In the genomic region with DNA sequence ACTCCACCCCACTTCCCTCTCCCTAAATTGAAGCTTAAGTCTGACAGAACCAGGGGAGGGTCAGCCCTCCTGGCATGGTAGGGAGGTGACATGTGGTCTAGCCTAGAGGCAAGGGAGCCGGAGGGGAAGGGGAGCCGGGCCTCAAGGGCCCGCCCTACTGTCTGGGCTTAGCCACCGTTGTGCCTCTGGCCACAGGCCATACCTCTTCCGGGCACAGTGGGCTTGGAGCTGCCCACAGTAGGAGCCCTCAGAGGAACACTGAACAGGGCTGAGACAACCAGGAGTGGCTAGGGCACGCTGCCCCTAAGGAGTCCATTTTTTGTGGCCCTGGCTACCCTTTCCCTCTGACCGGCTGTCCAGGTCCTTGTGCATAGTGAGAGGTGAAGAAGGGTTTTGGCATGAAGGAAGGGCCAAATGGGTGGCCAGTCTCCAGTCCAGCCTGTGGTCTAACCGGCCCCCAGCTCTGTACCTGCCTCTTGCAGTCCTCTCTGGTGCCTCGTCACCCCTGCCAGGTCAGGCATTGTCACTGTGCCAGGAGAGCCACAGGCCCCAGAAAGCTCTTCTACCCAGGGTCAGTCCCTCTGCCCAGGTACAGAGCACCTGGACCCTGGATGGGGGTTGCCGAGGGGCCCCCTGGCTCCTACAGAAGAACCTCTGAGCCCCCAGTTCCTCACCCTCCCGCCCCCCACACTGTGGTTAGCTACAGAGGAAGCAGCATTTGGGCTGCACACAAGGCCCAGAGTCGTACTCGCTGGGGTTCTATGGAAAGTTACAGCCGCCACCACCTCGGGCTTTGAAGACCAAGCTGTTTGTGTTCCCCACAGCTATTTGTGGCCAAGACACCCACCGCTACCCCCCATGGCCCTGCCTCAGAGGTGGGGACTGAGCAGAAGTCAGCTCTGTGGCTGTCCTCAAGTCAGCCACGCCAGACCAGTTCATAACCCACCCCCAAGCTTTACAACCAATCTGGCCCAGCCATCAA, we compare ENCODE assay signal across 20 mouse cellular contexts. TPM values are rescaled to one million over a fixed set of nuclear protein-coding genes. Genes with fewer than 3 reads are reported as not detected.
A peak's percentile ranks its signal among the peaks of the same experiment; 100 is the strongest.
DNase-seq lines count a peak whose midpoint lies in the region; ATAC-seq and TF ChIP-seq lines count a peak whose summit lies in the region.
"Had no signal": no experiment of that assay in that cellular context is flagged by ENCODE, and none has a peak within 500 bp of the region (broad histone marks: within the 10 kb centered on the region; RNA-seq: fewer than 3 reads in every experiment).

No protein-coding gene starts in this region.

- DNase-seq in liver: peak; percentile 14
- DNase-seq in liver, embryonic 11.5 days (ENCODE audit: low spot score): no peak
- peak; percentile 58 for DNase-seq in thymus, postnatal 25 days
- DNase-seq in layer of hippocampus, adult 2 months (ENCODE audit: low spot score in 2 of 2): no peak
- no peak for DNase-seq in cerebellum, adult 18-20 months
- no peak for DNase-seq in gastrocnemius, adult 2 months
- DNase-seq: cerebellum, postnatal 14 days; forebrain, postnatal 0 days; heart, adult 11 months; left cerebral cortex, postnatal 4 days; liver, embryonic 13.5 days; retina, postnatal 1 day had no signal

- no peak overlapping the region for H3K4me2 ChIP-seq in liver, embryonic 11.5 days
- H3K4me2 ChIP-seq: heart, embryonic 15.5 days; hindbrain, embryonic 12.5 days; liver, embryonic 13.5 days had no signal

- H3K9ac ChIP-seq in liver, embryonic 11.5 days (ENCODE audit: low read depth, low read length): no peak overlapping the region
- H3K9ac ChIP-seq: forebrain, postnatal 0 days; heart, embryonic 15.5 days; hindbrain, embryonic 12.5 days; liver, embryonic 13.5 days had no signal

- no peaks in the 10 kb centered on the region for H3K4me1 ChIP-seq in liver, embryonic 11.5 days (replicated peaks; ENCODE audit: control insufficient read depth, insufficient read depth, low read length)
- H3K4me1 ChIP-seq: heart, embryonic 15.5 days; hindbrain, embryonic 12.5 days; liver, embryonic 13.5 days had no signal

- no peak for TF ChIP-seq CTCF in layer of hippocampus, adult 2 months (conservative IDR thresholded peaks at IDR 0.05)
- no peak for TF ChIP-seq CTCF in gastrocnemius, adult 2 months (IDR thresholded peaks at IDR 0.05)

- intact Hi-C loops in gastrocnemius, adult 2 months (cut with DNase I): no loop called here

- no peak overlapping the region for H3K27ac ChIP-seq in liver, embryonic 11.5 days (ENCODE audit: low read depth, low read length)
- H3K27ac ChIP-seq in layer of hippocampus, adult 2 months: no peak overlapping the region
- H3K27ac ChIP-seq in gastrocnemius, adult 2 months: no peak overlapping the region
- H3K27ac ChIP-seq: heart, embryonic 15.5 days; hindbrain, embryonic 12.5 days; kidney, postnatal 0 days; liver, embryonic 13.5 days had no signal

- H3K4me3 ChIP-seq in liver, embryonic 11.5 days (ENCODE audit: low read depth, low read length): no peak overlapping the region
- H3K4me3 ChIP-seq in layer of hippocampus, adult 2 months: no peak overlapping the region
- H3K4me3 ChIP-seq in gastrocnemius, adult 2 months: no peak overlapping the region
- H3K4me3 ChIP-seq: heart, embryonic 15.5 days; hindbrain, embryonic 12.5 days; liver, embryonic 13.5 days had no signal

- no peaks in the 10 kb centered on the region for H3K9me3 ChIP-seq in liver, embryonic 11.5 days (ENCODE audit: control insufficient read depth, low read length)
- H3K9me3 ChIP-seq: heart, embryonic 15.5 days; hindbrain, embryonic 12.5 days; liver, embryonic 13.5 days had no signal

- 70% methylated on average over 17 of the region's 17 CpGs for WGBS in liver, embryonic 11.5 days

- peaks cover 6% of the 10 kb centered on the region; the same call in 1 of the 2 replicates for H3K27me3 ChIP-seq in liver, embryonic 11.5 days (replicated peaks; ENCODE audit: control insufficient read depth, insufficient read depth, low read length)
- H3K27me3 ChIP-seq: hindbrain, embryonic 12.5 days had no signal

- no peaks in the 10 kb centered on the region for H3K36me3 ChIP-seq in liver, embryonic 11.5 days (ENCODE audit: control insufficient read depth, insufficient read depth, low read length)
- H3K36me3 ChIP-seq: heart, embryonic 15.5 days; hindbrain, embryonic 12.5 days; liver, embryonic 13.5 days had no signal

- no peak for ATAC-seq in liver, embryonic 11.5 days (replicated peaks; ENCODE audit: low FRiP score)
- peak; percentile 45 for ATAC-seq in activated CD4-positive, CD25-positive, alpha-beta regulatory T cell, adult 4 months
- ATAC-seq in megakaryocyte progenitor cell, adult 5-6 weeks (replicated peaks; ENCODE audit: poor library complexity): peak; percentile 63
- ATAC-seq: forebrain, postnatal 0 days; intestine, postnatal 0 days had no signal

RNA-seq across cellular contexts. Expression of gene Runx3, which starts 22.3 kb away (rescaled TPM):
- polyA plus RNA-seq in liver, embryonic 11.5 days (2014; fragmentation: Nextera tagmentation; extraction: Ambion mirVana): 0.71 and 0.82 TPM in 2 replicates
- polyA plus RNA-seq in activated CD4-positive, CD25-positive, alpha-beta regulatory T cell, adult 4 months (2017; shearing (Covaris generic)): 10 to 100 TPM; 12.8 to 17.6 TPM
- total RNA-seq in megakaryocyte progenitor cell, adult 5-6 weeks (2015): 56.7 and 60.5 TPM in 2 replicates
- 7.1 and 10.8 TPM in 2 replicates for total RNA-seq in megakaryocyte progenitor cell, adult 5-6 weeks (2017)
- total RNA-seq in layer of hippocampus, adult 2 months (2021): not detected
- under 1 TPM in 1 of 2 experiments, not detected in 1; 0.17 TPM for total RNA-seq in gastrocnemius, adult 2 months (2021)
- total RNA-seq: forebrain, postnatal 0 days; layer of hippocampus, adult 18-20 months had no signal
- polyA plus RNA-seq: forebrain, postnatal 0 days; neural tube, embryonic 14.5 days had no signal

Comparison
In these comparisons a context has a peak if more than half of its experiments do, and no peak if none do; other contexts are left out.
1. DNase-seq: peak in liver (single experiment) and thymus, postnatal 25 days (single experiment); none in liver, embryonic 11.5 days (single experiment), layer of hippocampus, adult 2 months (0 of 2), cerebellum, adult 18-20 months (0 of 2) and gastrocnemius, adult 2 months (single experiment).
2. RNA of gene Runx3, which starts 22.3 kb away (total RNA-seq): 7.1 to 60.5 TPM in megakaryocyte progenitor cell, adult 5-6 weeks; 0.17 TPM in gastrocnemius, adult 2 months and not detected in layer of hippocampus, adult 2 months; every median in the first group is over 4 times any median in the second.